Mouse (Mus musculus) layer of hippocampus, postnatal 36 days (tissue): ENCODE measurements around the gene Grem2. TPM values are rescaled to one million over a fixed set of nuclear protein-coding genes. Genes with fewer than 3 reads are reported as not detected.

Source experiments
- DNase-seq, 2 experiments: peaks; one replicate each; pipeline ENCODE4 v3.0.0; 2022
- total RNA-seq, 2 experiments: library from RNA; stranded (reverse); gene quantifications; 2 replicates each; pipeline ENCODE4 v1.2.3; 2021

Gene Grem2
- 10 to 100 TPM; 14.0 to 14.1 TPM for total RNA-seq

DNA sequence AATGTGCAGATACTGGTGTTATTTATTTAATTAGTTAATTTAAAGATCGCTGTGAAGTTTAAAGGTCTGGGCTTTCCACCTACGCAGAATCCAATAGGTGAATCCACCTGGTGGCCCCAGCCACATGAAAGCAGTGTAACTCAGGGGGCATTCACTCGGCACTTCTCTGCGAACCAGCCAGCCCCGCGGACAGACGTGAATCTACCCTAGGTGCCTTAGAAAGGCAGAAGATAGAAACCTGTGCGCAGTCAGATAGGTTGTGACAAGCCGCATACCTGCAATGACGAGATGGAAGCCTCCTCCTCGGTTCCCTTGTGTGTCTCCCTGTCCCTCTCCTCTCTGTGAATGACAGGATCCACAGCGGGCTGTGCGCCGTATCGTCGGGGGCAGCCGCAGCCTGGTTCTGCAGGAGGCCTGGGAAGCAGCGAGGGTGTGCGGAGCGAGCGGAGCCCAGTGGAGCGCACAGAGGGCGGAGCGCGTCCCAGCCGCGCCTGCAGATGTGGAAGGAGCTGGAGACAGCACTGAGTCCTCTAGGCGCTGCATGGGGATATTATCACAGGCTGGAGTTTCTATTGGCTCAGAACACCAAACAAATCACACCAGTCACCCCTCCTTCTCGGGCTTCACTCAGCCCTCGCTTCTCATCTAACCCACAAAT, at the start of gene Grem2:
Grem2 (minus strand) TSS at position 522 of the 658 bp plus-strand sequence.
- DNase-seq, result peak; percentile 53 to 62

DNA sequence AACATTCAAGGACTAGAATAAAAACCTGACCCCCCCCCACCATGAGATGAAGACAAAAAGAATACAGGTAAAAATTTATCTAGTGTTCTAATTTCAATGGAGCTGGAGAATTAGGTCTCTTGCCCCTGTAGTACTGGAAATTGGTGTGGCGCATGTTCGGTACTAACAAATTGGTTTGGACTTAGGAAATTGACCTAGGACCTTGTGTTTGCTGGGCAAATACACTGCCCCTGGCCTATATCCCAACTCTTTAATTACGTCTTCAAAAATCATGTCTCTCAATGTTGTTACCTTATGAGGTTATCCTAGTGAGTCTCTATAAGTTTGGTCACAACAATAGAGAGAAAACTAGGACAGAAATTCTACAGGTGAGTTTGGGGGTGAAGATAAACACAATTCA, 38.2 kb upstream of the Grem2 start:
- no peak for DNase-seq

DNA sequence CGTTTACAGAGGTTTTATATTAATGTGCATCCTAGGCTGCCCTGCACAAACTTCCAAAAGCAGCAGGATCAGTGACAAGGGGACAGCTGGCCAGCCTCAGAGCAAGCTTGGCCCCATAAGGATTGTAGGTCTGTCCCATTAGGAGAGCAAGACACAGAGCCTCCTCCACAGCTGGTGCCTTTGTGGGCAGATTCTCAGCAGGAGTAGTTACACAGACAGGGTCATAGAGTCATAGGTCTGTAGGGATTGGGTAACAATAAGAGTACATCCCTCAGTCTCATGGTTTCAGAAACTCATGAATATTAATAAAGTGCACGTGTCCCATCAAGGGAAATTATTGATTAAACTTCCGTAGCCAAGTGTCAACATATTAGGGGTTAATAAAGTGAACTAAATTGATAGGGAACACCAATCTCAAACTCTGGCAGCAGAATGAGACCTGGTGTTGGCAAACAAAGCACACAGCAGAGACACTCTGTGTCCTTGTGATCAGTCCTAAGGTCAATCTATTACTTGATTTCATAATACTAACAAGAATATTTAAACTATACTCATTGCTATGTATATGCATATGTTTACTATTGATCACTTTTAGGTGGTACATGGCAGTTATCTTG, 9.5 kb upstream of the Grem2 start:
- no peak for DNase-seq

DNA sequence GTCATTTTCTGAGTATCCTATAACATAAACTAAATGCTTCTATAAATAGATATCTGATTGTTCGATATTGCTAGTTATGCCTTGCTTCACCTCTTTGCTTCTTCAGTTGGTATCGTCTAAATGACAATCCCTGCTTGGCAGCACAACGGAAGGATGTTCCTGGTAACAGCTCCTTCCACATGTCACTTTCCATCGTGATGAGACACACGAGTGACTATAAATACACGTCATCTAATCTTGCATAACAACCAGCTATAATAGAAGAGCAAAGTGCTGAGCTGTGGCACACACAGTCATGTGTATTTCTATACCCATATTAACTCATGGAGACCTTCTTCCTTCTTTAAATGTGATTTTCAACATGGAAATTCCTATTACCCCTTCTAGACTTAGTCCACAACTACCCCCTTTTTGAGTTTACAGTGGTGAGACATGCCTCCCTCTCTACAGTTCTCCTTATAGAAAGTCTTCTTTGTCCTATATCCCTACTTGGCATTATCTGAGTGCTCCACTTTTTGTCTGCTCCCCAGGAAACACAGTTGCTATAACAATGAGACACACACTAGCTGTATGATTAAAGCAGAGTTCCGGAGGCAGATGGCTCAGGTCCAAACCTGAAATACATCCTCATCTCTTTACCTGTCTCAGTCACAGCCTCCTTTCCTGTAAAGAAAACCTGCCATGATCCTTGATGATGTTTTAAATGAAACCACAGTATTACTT, 8.0 kb upstream of the Grem2 start:
- no peak for DNase-seq

DNA sequence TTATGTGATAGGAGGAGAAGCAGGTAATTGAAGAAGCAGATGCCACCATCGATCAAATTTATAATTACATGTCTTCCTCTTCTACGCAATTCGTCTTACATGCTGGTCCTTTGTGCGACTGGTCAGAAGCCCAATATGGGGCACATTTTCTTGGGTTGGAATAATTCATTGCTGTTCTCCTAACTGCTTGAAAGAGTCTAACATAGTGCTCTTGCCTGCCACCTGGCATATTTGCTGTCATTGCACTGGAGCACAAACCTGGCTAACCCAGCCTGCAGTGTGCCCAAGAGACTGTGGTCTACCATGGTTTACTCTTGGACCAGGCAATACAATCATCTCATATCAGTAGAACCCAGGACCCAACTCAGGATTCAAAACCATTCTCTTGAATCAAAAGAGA, 2.7 kb downstream of the Grem2 start:
- no peak for DNase-seq

DNA sequence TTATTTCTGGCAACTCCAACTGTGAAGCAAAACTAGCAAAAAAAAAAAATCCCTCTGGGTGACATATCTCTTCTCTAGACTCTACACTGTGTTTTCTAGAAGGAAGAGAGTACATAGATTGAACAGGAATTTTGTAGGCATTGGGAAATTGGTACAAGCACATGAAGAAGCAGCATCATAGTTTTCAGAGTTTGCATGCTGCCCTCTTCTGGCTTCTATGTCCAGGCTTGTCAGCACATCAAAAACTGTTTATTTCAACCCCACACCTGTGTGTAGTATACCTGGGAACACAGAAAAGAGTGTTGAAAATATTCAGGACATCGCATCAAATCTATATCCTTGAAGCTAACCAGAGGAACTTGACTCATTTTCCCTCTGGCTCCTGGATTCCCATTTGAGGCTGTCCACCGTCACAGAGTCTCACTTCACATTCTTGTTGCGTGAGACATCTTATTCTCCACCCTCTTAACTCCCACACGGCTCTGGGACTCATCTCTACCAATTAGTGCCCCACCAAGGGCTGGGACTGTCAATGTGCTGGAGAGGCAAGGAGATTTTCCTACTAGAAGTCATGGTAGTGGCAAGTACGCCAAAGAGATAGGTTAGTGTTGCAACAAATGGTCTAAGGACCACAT, 3.3 kb downstream of the Grem2 start:
- DNase-seq, result no peak

DNA sequence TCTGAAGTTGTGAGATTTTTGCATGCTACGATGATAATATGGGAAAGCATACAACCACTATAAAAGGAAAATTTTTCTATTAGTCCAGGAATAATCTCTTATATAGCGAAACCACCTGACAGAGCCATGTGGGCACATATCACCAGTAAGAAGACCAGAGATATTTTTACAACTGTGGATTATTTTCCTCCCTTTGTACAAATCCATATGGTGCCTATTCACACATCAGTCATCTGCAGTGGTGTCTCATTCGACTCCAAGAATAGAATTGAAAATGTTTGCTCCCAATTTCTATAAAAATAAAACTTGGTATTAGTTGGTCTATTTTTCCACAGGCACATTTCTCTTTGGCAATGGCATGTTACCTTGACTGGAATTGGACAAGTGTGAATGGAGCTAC, 11.8 kb downstream of the Grem2 start:
- DNase-seq, result no peak

DNA sequence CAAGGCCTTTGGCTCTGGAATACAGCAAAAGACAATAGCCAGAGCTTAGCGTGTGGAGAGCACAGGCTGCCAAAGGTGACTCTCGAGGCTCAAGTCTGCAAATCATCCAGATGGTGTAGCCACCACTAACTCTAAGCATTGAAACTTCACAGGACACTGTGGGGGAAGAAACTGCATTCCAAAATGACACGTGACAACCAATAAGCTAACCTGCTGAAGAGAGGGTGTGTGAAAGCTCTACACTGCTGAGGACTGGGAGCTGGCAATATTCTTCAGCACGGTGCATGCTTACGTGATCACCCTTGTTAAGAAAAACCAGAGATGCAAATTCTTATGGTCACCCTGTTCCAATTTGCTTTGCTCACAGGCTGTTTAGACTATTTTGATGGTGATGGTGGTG, 13.4 kb downstream of the Grem2 start:
- DNase-seq, result no peak

DNA sequence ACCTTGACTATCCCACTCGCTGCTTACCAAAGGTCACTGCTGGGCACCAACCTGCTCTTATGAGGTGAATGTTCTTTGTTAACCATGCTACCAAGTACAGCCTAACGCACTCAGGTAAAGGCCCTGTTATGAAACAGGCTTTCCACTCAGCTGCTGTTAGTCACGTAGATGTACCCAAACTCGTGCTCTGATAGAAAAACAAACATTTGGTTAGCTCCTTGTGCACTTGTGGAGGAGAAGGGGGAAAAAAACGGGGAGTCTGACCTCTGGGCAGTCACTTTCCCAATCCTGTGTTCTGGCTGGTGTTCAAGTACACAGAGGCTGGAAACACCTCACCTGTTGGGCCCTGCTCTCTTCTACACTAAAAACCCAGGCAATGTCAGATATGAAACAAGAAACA, 14.0 kb downstream of the Grem2 start:
- no peak for DNase-seq

DNA sequence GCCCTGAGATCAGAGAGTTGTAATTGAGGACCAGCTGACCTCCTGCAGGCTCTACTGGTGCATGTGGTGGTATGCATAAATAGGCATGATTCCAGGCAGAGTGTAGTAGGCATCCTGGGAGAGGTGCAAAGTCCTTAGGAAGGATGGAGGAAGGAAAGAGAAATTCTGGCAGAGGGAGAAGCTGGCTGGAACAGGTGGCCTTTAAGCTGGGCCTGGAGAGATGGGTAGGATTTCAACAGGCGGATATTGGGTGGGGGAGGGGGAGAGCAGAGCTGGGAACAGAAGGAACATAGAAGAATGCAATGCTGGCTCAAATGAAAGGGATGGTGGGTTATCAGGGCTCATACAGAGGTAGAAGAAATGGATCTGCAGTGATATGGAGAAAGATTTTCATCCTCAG, 18.9 kb downstream of the Grem2 start:
- no peak for DNase-seq

DNA sequence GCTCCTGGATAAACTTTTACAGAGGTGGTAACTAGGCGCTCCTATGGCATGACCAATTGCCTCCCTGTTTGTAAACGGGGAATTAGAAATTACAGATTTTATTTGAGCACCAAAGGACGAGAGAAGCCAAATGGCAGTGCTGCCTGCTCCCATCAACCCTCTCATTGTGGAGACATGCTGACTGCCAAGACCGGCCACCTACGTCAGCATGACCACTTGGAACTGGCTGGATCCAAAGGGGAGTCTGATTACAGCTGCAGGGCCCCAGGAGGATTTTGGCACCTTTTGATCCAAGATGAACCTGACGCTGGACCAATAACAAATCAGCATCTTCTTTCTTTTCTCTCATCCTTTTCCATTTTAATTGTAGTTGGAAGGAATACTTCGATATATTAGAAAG, 29.1 kb downstream of the Grem2 start:
- no peak for DNase-seq

DNA sequence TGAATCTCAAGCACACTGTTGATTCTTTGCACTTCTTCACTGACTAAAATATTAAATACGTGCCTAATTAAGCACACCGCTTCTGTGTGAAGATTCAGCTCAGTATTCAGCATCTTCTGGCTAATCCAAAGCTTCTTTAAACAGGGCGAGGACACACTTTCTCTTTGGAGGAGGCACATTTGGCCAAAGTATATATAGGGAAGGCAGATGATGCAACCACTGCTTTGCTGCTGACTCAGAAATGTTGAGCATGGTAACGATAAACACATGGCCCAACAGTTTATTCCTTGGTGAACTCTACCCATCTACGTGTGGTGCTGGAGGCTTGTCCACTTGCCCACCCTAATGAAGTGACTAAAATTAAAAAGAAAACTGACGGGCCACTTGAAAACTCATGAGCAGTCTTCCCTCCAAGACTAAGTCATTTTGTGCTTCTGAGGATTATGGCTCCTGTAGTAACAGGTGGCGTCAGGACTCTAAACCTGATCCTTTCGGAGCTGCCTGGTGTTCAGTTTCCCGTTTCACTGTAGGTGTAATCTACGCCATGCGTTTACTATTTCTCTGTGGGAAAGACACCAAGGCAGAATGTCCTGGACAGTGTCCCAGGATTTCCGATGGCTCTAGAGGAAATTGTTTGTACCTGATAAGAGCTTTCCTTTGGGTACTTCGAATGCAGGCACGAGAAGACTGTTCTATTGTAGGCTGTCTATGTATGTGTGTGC, 32.8 kb downstream of the Grem2 start:
- no peak for DNase-seq

DNA sequence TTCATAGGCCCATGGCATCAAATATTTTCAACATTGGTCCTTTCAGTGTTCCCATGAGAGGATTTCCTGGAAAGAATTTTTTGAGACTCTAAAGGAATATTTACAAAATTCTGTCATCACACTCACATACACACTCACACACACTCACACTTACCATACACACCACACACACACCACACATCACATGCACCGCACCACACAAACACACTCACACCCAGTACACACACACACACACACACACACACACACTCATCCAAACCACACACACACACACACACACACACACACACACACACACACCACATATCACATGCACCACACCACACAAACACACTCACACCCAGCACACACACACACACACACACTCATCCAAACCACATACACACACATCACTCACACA, 33.5 kb downstream of the Grem2 start:
- DNase-seq, result no peak

DNA sequence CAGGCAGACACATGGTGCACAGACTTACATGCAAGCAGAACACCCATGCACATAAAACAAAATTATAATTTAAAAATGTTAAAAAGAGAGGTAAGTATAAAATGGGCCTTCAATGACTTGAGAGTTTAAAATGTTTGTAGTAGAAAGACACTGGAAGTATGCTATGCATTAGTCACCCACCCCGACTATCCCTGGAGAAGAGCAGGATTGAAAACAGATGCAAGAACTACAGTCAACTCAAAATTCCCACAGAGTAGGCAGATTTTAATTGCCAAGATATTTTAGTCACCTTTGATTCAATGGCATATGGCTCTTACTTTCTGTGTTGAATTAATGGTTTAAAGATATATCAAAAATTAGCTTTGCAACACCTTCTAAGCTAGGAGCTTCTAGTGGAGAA, 39.1 kb downstream of the Grem2 start:
- no peak for DNase-seq

DNA sequence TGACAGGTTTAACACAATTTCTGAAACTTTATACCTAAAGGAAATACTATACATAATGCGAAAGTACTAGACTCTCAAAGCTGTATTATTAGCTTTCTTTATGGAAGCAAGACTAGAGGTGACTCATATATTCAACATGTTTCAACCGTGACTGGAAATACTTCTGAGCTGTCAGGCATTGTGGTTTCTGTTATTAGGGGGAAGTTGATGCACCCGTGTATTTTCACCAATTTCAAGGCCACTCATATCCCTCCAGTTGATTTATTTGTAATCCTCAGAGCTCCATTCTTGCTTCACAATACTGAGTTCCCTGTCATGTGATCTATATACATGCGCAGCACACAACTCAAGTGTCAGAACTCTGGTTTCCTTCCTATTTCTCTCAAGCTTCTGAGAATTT, 46.4 kb downstream of the Grem2 start:
- no peak for DNase-seq

DNA sequence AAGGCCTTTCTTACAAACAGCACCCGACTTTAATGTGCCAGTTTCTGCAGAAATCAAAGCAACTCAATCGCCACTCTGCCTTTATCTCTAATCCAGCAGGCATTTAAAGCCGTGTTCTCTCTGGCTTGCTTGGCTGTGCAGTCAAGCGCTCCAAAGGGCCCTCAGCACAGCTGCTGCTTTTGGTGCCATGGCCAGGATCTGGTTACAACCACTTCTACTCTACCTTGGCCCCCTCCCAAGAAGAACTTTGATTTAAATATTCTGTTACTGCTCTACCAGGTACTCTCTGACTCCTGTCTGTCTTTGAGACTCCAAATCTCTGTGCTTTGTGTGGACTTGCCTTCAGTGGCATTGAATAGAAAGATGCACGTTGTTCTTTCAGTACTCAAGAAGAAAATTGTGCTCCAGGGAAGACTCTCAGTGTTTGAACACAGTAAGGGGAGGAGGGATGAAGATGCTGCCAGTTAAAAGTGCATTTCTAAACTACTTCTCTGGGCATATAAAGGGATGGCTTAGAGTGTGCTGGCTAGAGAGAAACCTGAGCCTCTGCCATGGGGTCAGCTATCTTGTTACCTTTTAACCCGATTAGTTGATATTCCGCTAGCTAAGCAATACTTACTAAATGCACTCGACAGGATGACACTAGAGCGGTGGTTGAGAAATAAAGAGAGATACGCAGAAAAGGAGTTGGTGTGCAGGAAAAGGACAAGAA, 61.1 kb downstream of the Grem2 start:
- DNase-seq, result no peak

DNA sequence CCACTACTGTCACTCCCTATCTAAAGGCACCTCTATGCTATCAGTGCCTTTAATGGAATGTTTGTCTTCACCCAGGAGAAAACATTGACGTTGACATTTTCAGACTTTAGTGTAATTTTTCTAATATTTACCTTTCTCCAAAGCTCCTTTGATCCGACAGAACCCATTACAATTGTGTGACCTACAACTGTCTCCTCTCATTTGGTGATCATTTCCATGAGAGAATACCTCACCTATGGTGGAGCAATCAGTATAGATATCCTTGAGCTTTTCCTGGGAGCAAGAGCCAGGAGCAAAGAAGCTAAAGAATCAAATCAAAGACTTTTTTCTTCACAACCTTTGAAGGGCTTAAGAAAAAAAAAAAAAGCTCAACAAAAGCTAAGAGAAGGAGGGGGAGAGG, 65.4 kb downstream of the Grem2 start:
- DNase-seq, result no peak

DNA sequence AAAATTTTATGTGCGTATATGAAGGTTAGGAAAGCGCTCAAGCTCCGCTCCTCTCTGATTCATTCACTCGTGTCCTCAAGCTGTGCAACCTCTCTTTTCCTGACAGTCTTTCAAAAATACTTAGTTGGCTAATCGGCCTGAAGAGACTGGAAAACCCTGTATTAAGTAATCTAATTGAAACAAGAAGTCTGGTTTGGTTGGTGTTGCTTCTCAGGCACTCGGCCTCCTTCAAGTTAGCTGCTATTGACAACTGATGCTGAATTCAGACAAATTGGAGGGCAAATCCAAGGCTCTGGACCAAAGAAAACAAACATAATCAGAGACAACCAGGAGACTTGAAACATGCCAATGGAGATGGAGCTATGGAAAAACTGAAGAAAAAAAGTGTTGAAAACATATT, 76.8 kb downstream of the Grem2 start:
- no peak for DNase-seq

DNA sequence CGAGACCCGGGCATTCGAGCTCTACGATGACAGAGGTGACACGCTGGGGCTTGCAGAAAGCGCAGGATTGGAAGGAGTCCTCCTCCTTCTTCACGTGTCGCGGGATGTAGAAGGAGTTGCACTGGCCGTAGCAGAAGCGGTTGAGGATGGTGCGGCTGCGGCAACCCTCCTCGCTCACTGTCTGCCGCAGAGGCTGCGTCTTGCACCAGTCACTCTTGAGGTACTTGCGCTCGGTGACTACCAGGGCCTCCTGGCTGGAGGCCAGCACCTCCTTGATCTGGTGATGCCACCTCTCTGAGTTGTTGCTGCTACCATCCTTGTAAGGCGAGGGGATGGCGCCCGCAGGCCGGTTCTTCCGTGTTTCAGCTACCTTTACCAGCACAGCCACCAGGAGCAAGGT, 84.8 kb downstream of the Grem2 start:
- no peak for DNase-seq

DNA sequence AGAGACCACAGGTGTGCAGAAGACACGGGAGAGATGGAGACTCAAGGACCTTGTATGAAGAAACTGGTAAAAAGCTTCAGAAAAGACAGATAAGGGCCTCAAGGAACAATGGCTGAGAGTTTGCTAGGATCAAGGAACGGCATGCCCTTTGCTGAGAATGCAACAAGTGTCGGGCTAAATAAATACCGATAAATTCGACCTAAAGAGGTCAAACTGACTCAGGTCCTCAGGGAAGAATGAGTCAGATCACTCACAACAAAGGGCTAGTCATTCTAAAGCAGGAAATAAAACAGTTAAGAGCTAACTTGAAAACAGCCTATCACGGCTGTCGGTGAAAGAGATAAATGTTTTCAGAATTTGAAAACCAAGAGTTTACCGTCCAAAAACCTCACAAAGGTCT, 95.1 kb downstream of the Grem2 start:
- DNase-seq, result no peak

DNA sequence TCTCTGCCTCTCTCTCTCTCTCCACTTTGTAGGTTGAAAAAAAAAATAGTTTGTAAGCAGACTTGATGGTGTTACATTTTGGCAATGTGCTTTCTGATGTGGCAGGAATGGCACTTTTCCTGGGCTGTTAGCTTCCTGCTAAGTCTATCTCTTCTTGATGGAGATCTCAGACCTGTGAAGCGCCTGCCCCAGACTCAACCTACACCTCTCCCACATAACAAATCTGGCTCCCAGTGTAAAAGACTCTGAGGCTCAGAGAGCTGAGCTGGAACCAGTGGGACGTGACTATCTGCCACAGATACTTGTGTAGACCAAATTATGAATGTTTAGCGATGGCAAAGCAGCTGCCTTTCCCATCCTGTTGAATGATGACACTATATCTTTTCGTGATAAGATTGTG, 109.8 kb downstream of the Grem2 start:
- no peak for DNase-seq

DNA sequence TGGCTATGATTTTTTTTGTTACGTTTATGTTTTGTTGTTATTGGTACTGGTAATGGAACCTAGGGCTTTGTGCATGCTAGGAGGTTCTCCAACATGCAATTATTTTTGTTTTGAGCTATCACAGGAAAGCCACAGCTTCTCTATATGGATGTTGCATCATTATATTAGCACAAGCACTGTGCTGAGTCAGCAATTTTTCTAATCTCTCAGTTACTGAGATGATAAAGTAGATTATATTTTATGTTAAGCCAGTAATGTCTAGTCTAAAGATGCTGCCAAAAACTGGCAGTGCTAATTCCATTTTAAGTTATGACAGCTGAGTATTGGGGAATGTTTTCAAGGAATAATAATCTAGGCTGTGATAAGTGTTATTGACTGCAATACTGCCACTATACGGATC, 133.0 kb downstream of the Grem2 start:
- DNase-seq, result no peak
